Mouse (Mus musculus): ENCODE data around the gene Madd. TPM values are rescaled to one million over a fixed set of nuclear protein-coding genes. Genes with fewer than 3 reads are reported as not detected.

Gene Madd
- 100 to 1,000 TPM; 232 to 233 TPM for total RNA-seq (2021)

DNA sequence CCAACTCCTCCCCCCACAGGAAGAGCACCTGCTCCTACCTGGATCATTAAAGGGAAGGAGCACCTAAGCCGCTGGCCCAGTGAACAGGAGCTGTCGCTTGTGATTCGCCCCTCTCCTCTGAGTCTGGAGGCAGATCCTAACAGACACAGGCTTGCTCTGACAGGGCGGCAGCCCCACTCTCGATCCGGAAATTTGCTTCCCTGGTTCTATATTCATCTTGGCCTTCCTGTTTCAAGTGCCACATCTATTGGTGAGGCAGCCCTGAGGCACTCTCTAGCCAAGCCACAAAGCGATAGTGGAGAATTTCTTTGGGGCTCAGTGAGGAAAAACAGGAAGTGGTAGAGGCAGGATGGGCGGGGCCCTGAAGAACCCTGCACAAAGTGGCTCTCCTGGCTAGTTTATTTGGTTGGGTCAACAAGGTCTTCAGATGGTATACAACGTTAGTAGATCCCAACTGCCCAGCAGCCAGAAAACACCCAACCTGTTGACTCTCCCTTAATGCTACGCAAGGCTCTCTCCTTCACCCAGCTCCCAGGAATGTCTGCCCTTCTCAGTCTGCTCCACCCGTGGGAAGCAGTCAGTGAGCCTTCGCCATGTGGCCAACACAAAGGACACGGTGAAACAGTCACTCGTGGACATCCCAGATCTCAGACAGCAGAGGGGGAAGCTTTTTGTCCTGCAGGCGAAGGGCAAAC lies at the start of gene Madd:
Madd (minus strand) TSS at position 127 of the 695 bp plus-strand sequence.
- intact Hi-C loops (cut with DNase I) = loop anchor here (2.0 kb wide), 1 partner anchor 45 kb away; no protein-coding TSS in a partner anchor
- peak in 1 of 2 experiments; percentile 39 for DNase-seq (ENCODE audit: low spot score in 2 of 2)

DNA sequence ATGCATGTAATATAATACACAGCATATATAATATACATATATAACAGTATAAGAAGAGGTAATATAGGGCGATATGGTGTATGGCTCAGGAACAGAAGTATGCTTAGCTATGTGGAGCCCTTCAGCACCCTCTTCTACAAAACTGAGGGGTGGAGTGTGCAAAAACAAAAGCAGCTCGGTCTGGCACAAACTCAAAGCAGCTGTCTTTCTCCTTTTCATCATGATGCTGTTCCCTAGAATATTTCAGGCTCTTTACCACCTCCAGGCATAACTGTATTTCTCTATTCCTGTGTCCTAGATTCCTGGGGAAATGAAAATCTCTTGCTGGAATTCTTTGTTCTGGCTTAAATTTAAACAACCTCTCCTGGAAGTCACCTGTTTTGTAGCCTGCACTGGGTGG lies 46.1 kb upstream of the Madd start:
- intact Hi-C loops (cut with DNase I) = loop anchor here (2.0 kb wide), 1 partner anchor 47 kb away; the partner anchor contains the start of gene Madd
- peak; percentile 22 to 90 for DNase-seq (ENCODE audit: low spot score in 2 of 2)

DNA sequence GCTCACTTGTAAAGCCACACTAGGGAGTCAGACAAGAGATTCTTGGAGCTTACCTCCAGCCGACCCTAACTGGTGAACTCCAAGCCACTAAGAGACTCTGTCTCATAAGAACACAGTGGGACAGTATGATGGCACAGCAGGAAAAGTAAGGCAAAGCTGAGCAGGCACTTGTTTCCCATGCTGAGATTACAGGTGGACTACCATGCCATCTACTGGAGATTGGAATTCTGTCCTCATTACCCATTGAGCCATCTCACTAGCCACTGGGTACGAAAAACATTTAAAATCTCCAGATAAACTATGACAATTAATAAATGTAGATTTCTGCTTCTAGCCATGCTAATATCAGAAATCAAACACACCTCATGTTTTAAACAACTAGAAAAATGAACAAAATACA lies 40.0 kb upstream of the Madd start:
- peak in 1 of 2 experiments; percentile 29 for DNase-seq (ENCODE audit: low spot score in 2 of 2)
- intact Hi-C loops (cut with DNase I) = no loop called here

DNA sequence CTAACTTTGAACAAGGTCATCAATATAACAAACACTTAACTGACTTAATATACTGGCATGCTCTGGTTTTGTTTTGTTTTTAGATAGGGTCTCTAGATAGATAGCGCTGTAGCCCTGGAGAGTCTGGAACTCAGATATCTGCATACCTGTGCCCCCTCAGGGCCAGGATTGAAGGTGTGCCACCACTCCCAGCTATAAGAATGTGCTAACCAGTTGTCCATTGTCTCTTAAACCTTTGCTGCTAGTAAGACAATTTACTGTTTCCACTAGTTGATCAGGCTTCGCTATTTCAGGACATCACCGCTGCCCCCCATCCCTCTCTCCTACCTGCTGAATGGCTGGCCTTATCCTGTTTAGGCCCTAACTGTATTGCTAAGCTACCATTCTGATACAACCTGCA lies 36.9 kb upstream of the Madd start:
- no peak for DNase-seq (ENCODE audit: low spot score in 2 of 2)
- intact Hi-C loops (cut with DNase I) = no loop called here

DNA sequence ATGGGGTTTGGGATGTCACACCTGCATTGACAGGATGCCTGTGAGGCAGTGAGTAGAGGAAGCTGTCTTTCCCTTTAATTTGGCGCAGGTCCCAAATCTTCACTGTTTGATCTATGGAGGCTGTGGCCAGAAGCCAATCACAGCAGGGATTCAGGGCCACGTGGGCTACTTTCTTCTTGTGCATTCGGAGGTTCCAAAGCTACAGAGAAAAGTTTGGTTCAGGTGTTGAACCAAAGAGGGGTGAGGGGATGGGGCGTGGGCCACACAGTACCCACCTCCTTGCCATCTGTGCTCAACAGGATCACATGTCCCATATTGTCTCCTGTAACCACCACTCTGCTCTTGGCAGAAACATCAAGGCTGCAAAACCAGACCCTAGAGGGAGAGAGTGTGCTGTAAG lies 33.4 kb upstream of the Madd start:
- peak in 1 of 2 experiments; percentile 35 for DNase-seq (ENCODE audit: low spot score in 2 of 2)
- intact Hi-C loops (cut with DNase I) = no loop called here

DNA sequence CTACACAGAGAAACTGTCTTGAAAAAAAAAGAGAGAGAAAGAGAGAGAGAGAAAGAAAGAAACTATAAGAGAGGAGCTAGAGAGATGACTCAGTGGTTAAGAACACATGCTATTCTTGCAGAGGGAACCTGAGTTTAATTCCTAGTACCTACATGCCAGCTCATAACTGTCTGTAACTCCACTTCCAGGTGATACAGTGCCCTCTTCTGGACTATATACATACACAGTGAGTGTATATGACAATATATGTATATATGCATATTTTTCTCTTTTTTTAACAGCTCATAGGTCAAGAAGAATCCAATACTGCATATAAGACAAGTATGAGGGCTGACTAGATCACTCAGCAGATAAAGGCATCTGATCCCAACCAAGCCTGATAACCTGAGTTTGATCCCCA lies 29.7 kb upstream of the Madd start:
- intact Hi-C loops (cut with DNase I) = no loop called here
- no peak for DNase-seq (ENCODE audit: low spot score in 2 of 2)

DNA sequence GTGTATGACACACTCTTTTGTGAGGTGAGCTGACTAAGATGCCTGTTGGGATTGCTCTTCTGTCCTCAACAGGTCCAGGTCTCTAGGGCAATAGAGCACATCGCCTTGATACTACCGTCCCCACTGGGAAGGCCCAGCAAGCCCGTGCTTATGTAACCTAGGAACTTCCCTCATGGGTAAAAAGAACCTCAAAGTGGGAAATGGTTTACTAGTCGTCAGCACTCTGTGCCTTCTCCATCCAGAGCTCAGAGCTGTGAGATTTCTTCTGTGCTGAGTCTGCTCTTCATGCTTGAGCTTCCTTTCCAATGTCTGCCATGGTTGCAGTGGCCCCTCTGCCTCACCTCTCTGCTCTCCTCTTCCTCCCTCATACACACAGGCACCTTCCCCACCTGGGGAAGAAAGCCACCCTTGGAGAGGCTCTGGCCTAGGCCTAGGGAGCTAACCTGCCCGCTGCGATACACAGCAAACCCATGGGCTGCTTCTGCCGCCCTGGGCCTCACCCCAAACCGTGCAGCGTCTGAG lies 22.7 kb upstream of the Madd start:
- intact Hi-C loops (cut with DNase I) = no loop called here
- DNase-seq (ENCODE audit: low spot score in 2 of 2) = no peak

DNA sequence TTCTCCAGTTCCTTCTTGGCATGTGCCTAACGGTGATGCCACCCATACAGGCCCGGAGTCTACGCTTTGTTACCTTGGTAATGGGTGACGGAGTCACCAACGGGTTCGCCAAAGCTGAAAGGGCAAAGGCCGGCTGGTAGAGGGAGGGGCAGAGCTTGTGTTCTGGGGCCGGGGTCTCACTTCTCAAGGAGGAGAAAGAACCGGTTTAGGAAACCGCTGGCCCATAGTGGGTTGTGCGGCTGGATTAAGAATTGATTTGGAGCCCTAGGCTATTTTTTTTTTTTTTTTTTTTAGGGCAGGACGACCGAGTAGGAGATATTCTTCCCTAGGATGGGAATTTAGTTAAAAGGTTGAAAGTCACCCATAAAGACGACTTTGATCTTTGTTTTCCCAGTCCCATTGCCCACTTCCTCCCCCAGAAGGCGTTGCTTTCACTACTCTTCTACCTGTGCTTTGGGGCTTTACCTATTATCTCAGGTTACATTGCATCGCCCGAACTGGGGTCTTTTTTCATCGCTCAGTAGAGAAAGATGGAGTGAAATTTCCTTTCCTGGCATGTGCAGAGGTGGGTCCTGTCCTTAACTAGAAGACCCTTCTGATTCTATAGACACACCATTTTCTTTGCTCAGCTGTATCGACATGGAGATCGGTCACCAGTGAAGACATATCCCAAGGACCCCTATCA lies 19.5 kb upstream of the Madd start:
- intact Hi-C loops (cut with DNase I) = loop anchor here (1.0 to 2.0 kb wide), 2 partner anchors 21 to 34 kb away; partner anchors contain the start of gene Ddb2
- DNase-seq (ENCODE audit: low spot score in 2 of 2) = no peak

DNA sequence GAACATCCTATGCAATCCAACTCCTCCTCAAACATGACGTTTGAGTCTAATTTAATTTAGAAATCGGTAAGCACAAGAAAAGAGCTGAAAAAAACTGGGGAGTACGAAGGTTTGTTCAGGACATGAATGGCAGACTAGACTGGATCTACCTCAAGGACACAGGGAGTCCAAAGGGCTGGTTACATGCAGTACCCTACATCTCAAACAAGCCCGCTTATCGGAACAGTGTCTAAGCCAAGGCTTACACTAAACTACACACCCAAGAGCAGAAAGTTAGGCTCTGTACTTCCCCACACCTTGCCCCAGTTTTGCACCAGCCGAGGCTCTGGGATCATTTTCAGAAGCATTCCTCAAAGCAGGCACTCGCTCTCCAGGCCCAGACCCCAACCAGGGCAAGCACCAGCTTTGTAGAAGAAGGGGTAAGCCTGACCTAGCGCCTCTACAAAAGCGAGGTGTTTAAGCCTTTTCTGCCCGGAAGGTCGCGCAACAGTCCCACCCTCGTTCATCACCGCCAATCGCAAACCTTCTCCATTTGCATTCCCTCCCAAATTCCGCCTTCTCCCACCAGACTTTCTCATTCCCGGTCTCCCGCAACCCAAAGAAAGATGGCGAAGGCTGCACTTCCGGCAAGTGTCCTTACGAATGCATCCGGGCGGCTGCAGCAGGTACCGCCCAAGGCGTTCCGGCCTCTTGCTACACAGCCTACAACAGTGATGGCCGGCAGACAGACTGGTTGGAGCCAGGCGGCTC lies 18.8 kb upstream of the Madd start, which contains the start of the genes Nr1h3 and Acp2:
Nr1h3 (minus strand) TSS at position 613 of the 750 bp plus-strand sequence.
Acp2 (plus strand) TSS at position 664 of the 750 bp plus-strand sequence.
- peak; percentile 93 to 98 for DNase-seq (ENCODE audit: low spot score in 2 of 2)
- intact Hi-C loops (cut with DNase I) = loop anchor here (1.0 to 2.0 kb wide), 2 partner anchors 20 to 34 kb away; partner anchors contain the start of gene Ddb2

DNA sequence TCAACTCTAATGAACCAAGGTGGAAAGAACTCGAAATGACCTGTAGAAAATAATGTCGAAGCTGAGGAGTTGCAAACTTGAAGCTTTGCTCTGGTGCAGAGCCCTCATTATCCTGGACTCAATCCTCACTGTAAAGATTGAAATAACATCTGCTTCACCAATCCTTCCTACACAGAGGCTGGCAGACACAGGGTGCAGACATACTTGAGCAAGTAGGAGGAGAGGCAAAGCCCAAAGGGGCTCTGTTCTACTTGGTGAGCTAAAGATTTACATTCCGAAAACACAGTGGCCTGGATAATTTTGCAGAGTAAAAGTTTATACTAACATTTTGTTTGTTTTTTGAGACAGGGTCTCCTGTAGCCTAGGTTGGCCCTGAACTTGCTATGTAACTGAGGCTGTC lies 15.3 kb upstream of the Madd start:
- intact Hi-C loops (cut with DNase I) = no loop called here
- DNase-seq (ENCODE audit: low spot score in 2 of 2) = peak in 1 of 2 experiments; percentile 72

DNA sequence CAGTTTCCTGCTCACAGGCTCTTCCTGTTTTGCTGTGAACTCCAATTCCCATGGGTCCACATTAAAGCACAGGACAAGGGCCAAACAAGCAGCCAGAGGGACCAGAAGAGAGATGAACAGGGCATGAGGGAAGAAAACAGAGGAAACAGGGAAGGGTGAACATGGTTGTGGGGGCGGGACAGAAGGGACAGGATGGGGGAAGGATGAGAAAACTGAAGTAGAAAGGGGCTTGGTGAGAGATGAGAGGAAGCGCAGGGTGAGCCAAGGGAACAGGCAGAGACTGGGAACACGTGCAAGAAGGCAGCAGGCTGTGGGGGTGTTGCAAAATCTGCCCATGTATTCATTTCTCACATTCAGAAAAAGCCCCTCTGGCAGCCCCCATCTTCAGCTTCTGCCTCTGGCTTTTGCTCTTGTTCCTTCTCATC lies 13.0 kb upstream of the Madd start:
- intact Hi-C loops (cut with DNase I) = no loop called here
- peak in 1 of 2 experiments; percentile 84 for DNase-seq (ENCODE audit: low spot score in 2 of 2)

DNA sequence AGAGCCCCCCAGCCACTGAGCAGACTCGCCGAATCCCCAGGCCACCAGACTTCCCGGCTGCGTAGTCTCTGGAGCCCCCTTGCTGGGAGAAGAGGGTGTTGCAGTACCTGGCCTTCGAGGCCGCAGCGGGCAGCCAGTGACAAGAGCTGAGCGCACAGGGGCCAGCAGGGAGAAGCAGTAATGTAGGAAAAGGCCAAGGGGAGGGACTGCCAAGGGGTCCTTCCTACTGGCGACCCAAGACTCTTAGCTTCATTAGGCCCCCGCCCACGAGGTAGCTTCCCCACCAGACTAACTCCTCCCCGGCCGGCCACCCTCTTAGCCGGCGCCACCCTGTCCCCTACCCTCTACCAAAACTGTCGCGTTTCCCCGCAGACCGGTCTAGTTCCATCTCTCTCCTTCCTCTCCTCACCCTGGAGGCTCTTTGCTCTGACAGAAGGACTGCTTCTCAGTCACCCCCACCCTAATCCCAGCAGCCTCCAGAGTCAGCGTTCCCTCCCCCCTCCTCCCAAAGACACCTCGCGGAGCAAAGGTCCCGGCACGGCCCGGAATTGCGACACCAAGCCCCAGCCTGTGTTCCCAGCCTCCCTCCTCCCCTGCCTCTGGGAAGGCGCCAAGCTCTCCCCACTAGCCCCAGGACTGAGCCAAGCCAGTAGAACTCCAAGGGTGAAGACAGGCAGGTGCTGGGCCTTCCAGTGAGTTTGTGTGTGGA lies 11.1 kb upstream of the Madd start:
- intact Hi-C loops (cut with DNase I) = loop anchor here (2.0 kb wide), 1 partner anchor 80 kb away; no protein-coding TSS in a partner anchor

DNA sequence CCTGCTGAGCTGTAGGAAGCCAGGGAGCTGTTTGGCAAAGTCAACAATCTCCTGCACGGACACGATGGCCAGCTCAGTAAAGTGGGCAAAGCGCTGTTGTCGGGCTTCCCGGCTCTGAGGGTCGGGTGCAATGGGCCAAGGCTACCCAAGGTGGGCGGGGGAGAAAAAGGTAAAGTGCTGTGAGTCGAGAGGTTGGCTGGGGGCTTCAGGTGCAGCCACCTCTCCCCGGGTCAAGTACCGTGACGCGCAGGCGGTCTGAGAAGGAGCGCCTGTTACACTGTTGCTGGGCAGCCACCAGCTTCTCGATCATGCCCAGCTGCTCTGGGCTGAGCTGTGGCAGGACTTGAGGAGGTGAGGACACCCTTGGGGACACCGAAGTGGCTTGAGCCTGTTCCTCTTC lies 6.9 kb upstream of the Madd start:
- no peak for DNase-seq (ENCODE audit: low spot score in 2 of 2)
- intact Hi-C loops (cut with DNase I) = no loop called here

More for the DNA sequence above, 11.1 kb upstream of the Madd start:
- DNase-seq (ENCODE audit: low spot score in 2 of 2) = no peak

DNA sequence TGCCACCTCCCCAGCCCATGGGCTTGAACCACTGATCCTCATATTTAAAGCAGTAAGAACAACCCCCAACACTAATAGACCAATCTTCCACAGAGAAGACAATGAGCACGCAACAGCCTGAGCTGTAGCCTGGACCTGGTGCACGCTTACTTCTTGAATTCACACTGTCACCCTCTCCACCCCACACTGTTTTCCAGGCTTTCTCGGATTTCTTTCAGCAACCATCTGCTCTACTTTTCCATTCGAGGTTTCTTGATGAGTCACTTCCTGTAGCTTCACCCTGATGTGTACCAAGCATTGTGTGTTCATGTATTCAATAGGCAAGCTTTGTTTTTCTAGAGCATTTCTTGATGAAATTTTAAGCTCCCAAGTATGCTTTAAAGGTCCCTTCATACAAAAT lies 3.8 kb upstream of the Madd start:
- intact Hi-C loops (cut with DNase I) = no loop called here
- DNase-seq (ENCODE audit: low spot score in 2 of 2) = peak; percentile 42 to 91

DNA sequence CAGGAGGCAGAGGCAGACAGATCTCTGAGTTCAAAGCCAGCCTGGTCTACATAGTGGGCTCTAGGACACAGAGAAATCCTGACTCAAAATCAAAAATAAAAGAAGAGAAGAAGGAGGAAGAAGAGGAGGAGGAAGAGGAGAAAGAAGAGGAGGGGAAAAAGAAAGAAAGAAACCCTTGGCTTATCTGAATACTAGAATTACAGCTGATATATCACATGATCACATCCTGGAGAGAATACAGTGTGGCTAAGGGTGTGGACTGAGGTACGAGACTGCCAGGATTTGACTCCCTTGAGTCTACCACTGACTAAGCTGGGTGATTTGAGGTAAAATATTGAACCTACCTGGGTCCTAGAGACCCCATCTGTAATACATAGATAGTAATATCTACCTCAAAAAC lies 2.6 kb upstream of the Madd start:
- DNase-seq (ENCODE audit: low spot score in 2 of 2) = no peak

DNA sequence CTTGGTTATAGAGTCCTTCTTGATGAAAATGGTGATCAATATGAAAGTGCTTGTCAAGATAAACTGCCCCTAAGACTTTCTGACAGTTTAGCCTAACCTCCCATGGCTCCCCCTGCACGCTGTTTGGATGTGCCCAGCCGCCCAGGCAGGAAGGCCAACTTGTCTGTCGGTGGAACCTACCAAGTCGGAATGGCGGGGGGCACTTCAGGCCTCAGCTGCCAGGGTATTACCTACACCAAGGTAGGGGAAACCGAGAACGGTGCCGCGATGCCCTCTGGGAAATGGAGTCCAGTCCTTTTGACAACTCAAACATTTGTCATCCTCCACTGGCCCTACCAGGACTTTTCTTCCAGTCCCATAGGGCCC lies 506 bp downstream of the Madd start:
- intact Hi-C loops (cut with DNase I) = loop anchor here (2.0 kb wide), 1 partner anchor 46 kb away; no protein-coding TSS in a partner anchor
- DNase-seq (ENCODE audit: low spot score in 2 of 2) = peak; percentile 96 to 99

More for the DNA sequence above, 2.6 kb upstream of the Madd start:
- intact Hi-C loops (cut with DNase I) = no loop called here

DNA sequence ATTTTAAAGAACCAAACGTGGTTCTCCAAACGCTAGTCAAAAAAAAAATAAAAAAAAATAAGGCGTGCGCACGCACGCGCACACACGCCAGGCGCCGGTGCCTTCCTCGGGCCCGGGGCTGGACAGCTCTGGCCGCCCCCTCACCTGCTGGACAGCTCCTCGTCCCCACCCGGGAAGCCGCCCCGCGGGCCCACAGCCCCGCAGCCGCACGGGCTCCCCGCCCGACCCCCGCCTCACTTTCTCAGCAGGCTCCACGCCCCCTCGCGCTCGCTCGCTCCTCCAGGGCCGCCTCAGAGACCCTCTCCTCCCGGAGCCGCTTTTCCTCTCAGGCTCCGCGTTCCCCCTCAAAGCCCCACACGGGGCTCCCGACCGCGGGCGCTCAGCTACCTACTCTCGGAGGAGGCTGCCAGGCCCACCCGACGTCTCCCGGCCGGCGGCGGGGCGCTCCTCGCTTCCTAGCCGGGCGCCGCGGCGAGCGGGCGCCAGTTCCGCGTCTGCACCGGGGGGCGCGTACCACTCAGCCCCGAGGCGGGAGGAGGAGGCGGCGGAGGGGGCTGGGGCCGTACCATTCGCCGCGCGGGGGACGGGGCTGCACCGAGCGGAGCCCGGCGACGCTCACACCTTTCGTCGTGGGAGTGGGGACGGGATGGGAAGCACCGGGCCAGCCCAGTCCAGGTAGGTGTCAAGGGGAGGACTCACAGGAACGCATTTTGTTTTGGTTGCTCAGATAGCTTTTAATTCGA lies 1.1 kb downstream of the Madd start:
- DNase-seq (ENCODE audit: low spot score in 2 of 2) = peak; percentile 88 to 91
- intact Hi-C loops (cut with DNase I) = loop anchor here (1.0 to 2.0 kb wide), 2 partner anchors 20 to 46 kb away; partner anchors contain the start of genes Acp2 and Nr1h3

DNA sequence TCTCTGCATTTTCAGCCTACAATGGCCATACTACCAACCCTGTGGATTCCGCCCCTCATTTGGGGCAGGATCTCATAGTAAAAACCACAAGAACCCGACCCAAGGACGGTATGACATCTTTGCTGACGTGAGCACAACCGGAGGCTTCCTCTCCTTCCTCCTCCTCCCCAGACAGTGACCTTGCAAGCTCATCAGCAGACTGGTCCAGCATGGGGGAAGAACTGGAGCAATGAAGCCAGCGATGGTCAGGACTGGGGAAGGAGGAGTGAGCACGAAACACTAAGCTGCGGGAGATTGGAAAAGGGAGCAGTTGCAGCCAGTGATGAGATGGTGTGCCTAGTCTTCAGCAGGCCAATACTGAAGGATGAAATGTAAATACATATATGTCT lies 1.6 kb downstream of the Madd start:
- DNase-seq (ENCODE audit: low spot score in 2 of 2) = peak; percentile 27 to 64

More for the DNA sequence above, 1.6 kb downstream of the Madd start:
- intact Hi-C loops (cut with DNase I) = loop anchor here (1.0 to 2.0 kb wide), 2 partner anchors 20 to 47 kb away; partner anchors contain the start of genes Acp2 and Nr1h3

Measured in left cerebral cortex, postnatal 25 days (tissue).